Mouse (Mus musculus) MEL (cell line): Measurements from ENCODE around the gene Zdhhc4. TPM values are rescaled to one million over a fixed set of nuclear protein-coding genes. Genes with fewer than 3 reads are reported as not detected.

Experiments
- DNase-seq: peaks from one replicate; pipeline ENCODE4 v3.0.0; 2011; ENCODE audit warnings: low read depth, low spot score
- H3K27ac ChIP-seq: 2 replicates; pipeline ENCODE4 v1.5.1; 2012; ENCODE audit warnings: low read depth, mild to moderate bottlenecking, control low read depth, low read length, moderate library complexity; ENCODE audit not compliant: control insufficient read depth
- H3K27me3 ChIP-seq, 2 experiments: fragments of 150-350 bp in 1 of 2; sonication (generic) in 1 of 2; 2 replicates each; pipeline ENCODE4 v1.6.1; 2012; ENCODE audit warnings: low read length in 2 of 2, mild to moderate bottlenecking in 2 of 2, improper control_type of control experiment in 1 of 2, moderate library complexity in 1 of 2; ENCODE audit not compliant: insufficient read depth in 2 of 2, control insufficient read depth in 1 of 2
- H3K36me3 ChIP-seq, 2 experiments: 2 replicates each; pipeline ENCODE4 v1.6.1; 2012 to 2014; ENCODE audit warnings: low read length in 2 of 2, improper control_type of control experiment in 1 of 2, inconsistent platforms in 1 of 2, mild to moderate bottlenecking in 1 of 2; ENCODE audit not compliant: insufficient read depth in 2 of 2, control insufficient read depth in 1 of 2
- H3K4me1 ChIP-seq, 2 experiments: fragments of 150-350 bp in 1 of 2; sonication (generic) in 1 of 2; 2 replicates each; pipeline ENCODE4 v1.6.1; 2012; ENCODE audit warnings: low read length in 2 of 2, improper control_type of control experiment in 1 of 2, mild to moderate bottlenecking in 1 of 2; ENCODE audit not compliant: insufficient read depth in 2 of 2, control insufficient read depth in 1 of 2
- H3K4me3 ChIP-seq, 2 experiments: fragments of 150-350 bp in 1 of 2; sonication (generic) in 1 of 2; 2 replicates each; pipeline ENCODE4 v1.5.1; 2012; ENCODE audit warnings: low read depth in 2 of 2, low read length in 2 of 2, mild to moderate bottlenecking in 2 of 2, moderate library complexity in 2 of 2, control low read depth in 1 of 2, improper control_type of control experiment in 1 of 2; ENCODE audit not compliant: control insufficient read depth in 1 of 2, insufficient read depth in 1 of 2
- H3K79me2 ChIP-seq: 2 replicates; pipeline ENCODE4 v1.6.1; 2012; ENCODE audit warnings: mild to moderate bottlenecking, low read length, moderate library complexity; ENCODE audit not compliant: control insufficient read depth, poor library complexity, insufficient read depth
- H3K9ac ChIP-seq: 2 replicates; pipeline ENCODE4 v1.6.1; 2012; ENCODE audit warnings: low read depth, mild to moderate bottlenecking, control low read depth, low read length, moderate library complexity; ENCODE audit not compliant: control insufficient read depth, poor library complexity, severe bottlenecking
- H3K9me3 ChIP-seq: fragments of 150-350 bp; sonication (generic); replicated peaks from 2 replicates; pipeline ENCODE4 v1.6.1; 2012; ENCODE audit warnings: mild to moderate bottlenecking, low read length, improper control_type of control experiment, moderate library complexity; ENCODE audit not compliant: insufficient read depth
- BHLHE40 ChIP-seq: IDR thresholded peaks from 2 replicates; pipeline ENCODE4 v1.6.1; 2012; ENCODE audit warnings: low read depth, mild to moderate bottlenecking, inconsistent platforms, low read length, improper control_type of control experiment, borderline replicate concordance
- CHD1 ChIP-seq: IDR thresholded peaks from 2 replicates; pipeline ENCODE4 v1.6.1; 2012; ENCODE audit warnings: low read depth, mild to moderate bottlenecking, inconsistent platforms, low read length, improper control_type of control experiment
- ELF1 ChIP-seq: IDR thresholded peaks from 2 replicates; pipeline ENCODE4 v1.6.1; 2014; ENCODE audit warnings: low read depth, mild to moderate bottlenecking, inconsistent platforms, low read length, improper control_type of control experiment, moderate library complexity
- EP300 ChIP-seq, 2 experiments: IDR thresholded peaks; 2 replicates each; pipeline ENCODE4 v1.6.1; 2011; ENCODE audit warnings: improper control_type of control experiment in 2 of 2, low read length in 2 of 2, low read depth in 1 of 2, mild to moderate bottlenecking in 1 of 2
- MAFK ChIP-seq: IDR thresholded peaks from 2 replicates; pipeline ENCODE4 v1.6.1; 2011; ENCODE audit warnings: low read depth, mild to moderate bottlenecking, low read length, improper control_type of control experiment, borderline replicate concordance
- MAX ChIP-seq: IDR thresholded peaks from 2 replicates; pipeline ENCODE4 v1.6.1; 2011; ENCODE audit warnings: low read length, improper control_type of control experiment
- MXI1 ChIP-seq: IDR thresholded peaks from 2 replicates; pipeline ENCODE4 v1.6.1; 2011; ENCODE audit warnings: mild to moderate bottlenecking, low read depth, low read length, improper control_type of control experiment
- MYC ChIP-seq: IDR thresholded peaks from 2 replicates; pipeline ENCODE4 v1.6.1; 2011; ENCODE audit warnings: low read depth, mild to moderate bottlenecking, low read length, improper control_type of control experiment, moderate library complexity
- POLR2A ChIP-seq, 2 experiments: IDR thresholded peaks; 2 replicates each; pipeline ENCODE4 v1.6.1; 2011 to 2012; ENCODE audit warnings: low read length in 2 of 2, mild to moderate bottlenecking in 2 of 2, control low read depth in 1 of 2, improper control_type of control experiment in 1 of 2, low read depth in 1 of 2, moderate library complexity in 1 of 2; ENCODE audit not compliant: control insufficient read depth in 1 of 2, insufficient read depth in 1 of 2, poor library complexity in 1 of 2
- POLR2AphosphoS2 ChIP-seq: IDR thresholded peaks from 2 replicates; pipeline ENCODE4 v1.6.1; 2011; ENCODE audit warnings: low read length, improper control_type of control experiment
- POLR2AphosphoS5 ChIP-seq: IDR thresholded peaks from 2 replicates; pipeline ENCODE4 v1.6.1; 2012; ENCODE audit warnings: low read depth, borderline replicate concordance, mild to moderate bottlenecking, inconsistent platforms, low read length, moderate library complexity, mixed read lengths
- RAD21 ChIP-seq: IDR thresholded peaks from 2 replicates; pipeline ENCODE4 v1.6.1; 2011; ENCODE audit warnings: mild to moderate bottlenecking, low read depth, low read length, improper control_type of control experiment
- RCOR1 ChIP-seq: IDR thresholded peaks from 2 replicates; pipeline ENCODE4 v1.6.1; 2012; ENCODE audit warnings: low read depth, mild to moderate bottlenecking, inconsistent platforms, low read length, improper control_type of control experiment
- SIN3A ChIP-seq: IDR thresholded peaks from 2 replicates; pipeline ENCODE4 v1.6.1; 2012; ENCODE audit warnings: low read length, improper control_type of control experiment, inconsistent platforms
- SMC3 ChIP-seq: IDR thresholded peaks from 2 replicates; pipeline ENCODE4 v1.6.1; 2011; ENCODE audit warnings: low read depth, low read length, improper control_type of control experiment
- TAL1 ChIP-seq: IDR thresholded peaks from 2 replicates; pipeline ENCODE4 v1.6.1; 2012; ENCODE audit warnings: mild to moderate bottlenecking, inconsistent platforms, low read length, moderate library complexity, mixed read lengths
- TBP ChIP-seq: IDR thresholded peaks from 2 replicates; pipeline ENCODE4 v1.8.0; 2011; ENCODE audit warnings: low read depth, low read length, improper control_type of control experiment
- UBTF ChIP-seq: IDR thresholded peaks from 2 replicates; pipeline ENCODE4 v1.6.1; 2012; ENCODE audit warnings: low read depth, mild to moderate bottlenecking, inconsistent platforms, low read length, improper control_type of control experiment, moderate library complexity, borderline replicate concordance; ENCODE audit not compliant: insufficient read depth
- ZC3H11A ChIP-seq: IDR thresholded peaks from 2 replicates; pipeline ENCODE4 v1.6.1; 2012; ENCODE audit warnings: low read depth, mild to moderate bottlenecking, inconsistent platforms, low read length, improper control_type of control experiment
- ZMIZ1 ChIP-seq: IDR thresholded peaks from 2 replicates; pipeline ENCODE4 v1.6.1; 2012; ENCODE audit warnings: low read depth, mild to moderate bottlenecking, inconsistent platforms, low read length, improper control_type of control experiment, moderate library complexity
- polyA plus RNA-seq, 2 experiments: library from polyadenylated mRNA; stranded (reverse) in 1 of 2; unstranded in 1 of 2; fragments of >175 nt in 1 of 2; fragments of >200 nt in 1 of 2; gene quantifications; 2 replicates each; pipeline versions ENCODE4 v1.2.1 to v1.2.4; 2012; ENCODE audit warnings: low replicate concordance in 2 of 2, low read depth in 1 of 2; ENCODE audit not compliant: insufficient read length in 2 of 2, insufficient read depth in 1 of 2, missing spikeins in 1 of 2
- total RNA-seq: library from RNA; depleted of rRNA; stranded (reverse); fragments of 300-350 nt; gene quantifications from 2 replicates; pipeline ENCODE4 v1.2.3, GENCODE M21; 2012

Zdhhc4 gene
- total and polyA plus RNA-seq, 3 experiments: 17.6 to 62.1 TPM; not detected in 1

DNA sequence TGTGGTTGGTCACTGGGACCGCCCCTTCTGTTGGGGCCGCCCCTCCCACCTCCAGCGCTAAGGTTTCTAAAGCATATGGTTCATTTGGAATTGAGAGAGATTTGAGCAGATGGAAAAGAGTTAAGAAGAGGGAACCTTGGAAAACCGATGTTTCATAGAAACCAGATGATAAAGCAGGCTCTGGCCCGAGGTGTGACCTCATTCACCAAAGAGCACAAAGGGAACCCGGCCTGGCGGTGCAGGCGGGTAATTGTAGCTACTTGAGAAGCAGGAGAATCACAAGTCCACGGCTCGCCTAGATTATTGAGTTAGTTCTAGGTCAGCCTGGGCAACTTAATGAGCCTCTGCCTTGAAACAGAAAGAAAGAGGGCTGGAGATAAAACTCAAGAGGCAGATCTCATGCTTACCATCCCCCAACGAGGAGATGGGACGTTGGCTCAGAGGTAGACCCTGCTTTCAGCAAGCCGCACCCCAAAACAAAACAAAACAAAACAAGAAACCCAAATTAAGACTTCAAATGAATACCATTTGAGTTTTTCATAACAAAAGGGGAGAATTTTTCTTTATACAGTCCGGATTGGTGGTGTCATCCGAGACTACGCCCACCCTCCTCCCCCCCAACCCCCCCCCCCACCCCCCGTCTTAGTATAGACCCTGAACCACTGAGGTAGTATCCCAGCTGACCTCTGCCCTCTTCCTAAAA is 27.8 kb upstream of the Zdhhc4 start, which contains the start of gene Grid2ip:
Grid2ip (plus strand) TSS at position 653 of the 703 bp plus-strand sequence.
- TF ChIP-seq MYC (no peak), MAX (no peak), MXI1 (no peak), BHLHE40 (no peak), RCOR1 (no peak), MAFK (no peak), ZC3H11A (no peak), POLR2AphosphoS2 (no peak), ELF1 (no peak), CHD1 (no peak), UBTF (no peak), POLR2AphosphoS5 (no peak), EP300 (IDR thresholded peaks at IDR 0.05; ENCODE audit: low read depth in 1 of 2, low read length in 2 of 2) (no peak), SMC3 (no peak)
- no peak within 1 kb of the TSS for H3K4me3 ChIP-seq

DNA sequence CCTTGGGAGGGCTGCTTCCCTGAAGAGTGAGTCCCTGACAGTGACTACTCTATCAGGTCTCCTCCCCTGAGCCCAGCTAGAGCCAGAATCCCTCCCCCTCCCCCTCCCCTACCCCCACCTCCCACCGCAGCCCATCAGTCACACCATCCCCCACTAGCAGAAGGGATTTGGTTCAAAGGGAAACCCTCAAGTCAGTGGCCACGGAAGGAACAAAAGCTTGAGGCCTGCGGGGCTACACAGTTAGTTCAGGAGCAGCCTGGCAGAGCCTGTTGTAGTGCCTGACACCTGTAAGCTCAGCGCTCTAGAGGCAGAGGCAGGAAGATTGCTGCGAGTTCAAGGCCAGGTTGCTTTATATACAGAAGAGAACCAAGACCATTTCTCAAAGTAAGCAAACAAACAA is 27.0 kb upstream of the Zdhhc4 start:
- Histone ChIP-seq H3K4me1 (no peaks in the 10 kb centered on the region), H3K4me3 (no peak overlapping the region), H3K27ac (no peak overlapping the region), H3K79me2 (no peaks in the 10 kb centered on the region), H3K9me3 (no peaks in the 10 kb centered on the region), H3K27me3 (no peaks in the 10 kb centered on the region), H3K9ac (no peak overlapping the region), H3K36me3 (no peaks in the 10 kb centered on the region)
- TF ChIP-seq POLR2A (IDR thresholded peaks at IDR 0.05; ENCODE audit: control insufficient read depth in 1 of 2, insufficient read depth in 1 of 2, low read depth in 1 of 2, low read length in 2 of 2, poor library complexity in 1 of 2) (no peak), BHLHE40 (no peak), ZMIZ1 (no peak), CHD1 (no peak), RAD21 (no peak), POLR2AphosphoS5 (no peak), SIN3A (no peak), TBP (no peak), TAL1 (no peak)
- no peak for DNase-seq

More for the DNA sequence above, 27.8 kb upstream of the Zdhhc4 start, which contains the start of gene Grid2ip:
- no peaks in the 10 kb centered on the region for H3K4me1 ChIP-seq
- DNase-seq: no peak
- H3K79me2 ChIP-seq: no peaks in the 10 kb centered on the region
- H3K36me3 ChIP-seq: no peaks in the 10 kb centered on the region
- H3K27me3 ChIP-seq: no peaks in the 10 kb centered on the region
- no peaks in the 10 kb centered on the region for H3K9me3 ChIP-seq
- H3K27ac ChIP-seq: no peak within 1 kb of the TSS
- H3K9ac ChIP-seq: no peak within 1 kb of the TSS
